In genomic region chr17:7826819-7827515, GRCm38 (mm10) we compare ENCODE assay signal across 7 mouse cellular contexts. TPM values are rescaled to one million over a fixed set of nuclear protein-coding genes. Genes with fewer than 3 reads are reported as not detected.
DNase-seq lines count a peak whose midpoint lies in the region; ATAC-seq and TF ChIP-seq lines count a peak whose summit lies in the region.

Gene Fndc1 (minus strand): TSS chr17:7827302.

- peaks cover 11% of the 10 kb centered on the region for H3K4me1 ChIP-seq in intestine, embryonic 15.5 days (replicated peaks)
- peaks cover 6% of the 10 kb centered on the region; the same call in 1 of the 2 replicates for H3K4me1 ChIP-seq in limb, embryonic 14.5 days (ENCODE audit: control insufficient read depth, insufficient read depth, low read length)
- peaks cover 3% of the 10 kb centered on the region; the same call in 1 of the 2 replicates for H3K4me1 ChIP-seq in midbrain, embryonic 14.5 days (ENCODE audit: control insufficient read depth, insufficient read depth, low read length)
- H3K4me1 ChIP-seq in stomach, postnatal 0 days (replicated peaks; ENCODE audit: control insufficient read depth, insufficient read depth): no peaks in the 10 kb centered on the region

- H3K4me2 ChIP-seq in intestine, embryonic 15.5 days (replicated peaks): peak within 1 kb of the TSS; percentile 98
- peak within 1 kb of the TSS; percentile 96 for H3K4me2 ChIP-seq in limb, embryonic 14.5 days (replicated peaks; ENCODE audit: low read depth, low read length, severe bottlenecking)
- peak within 1 kb of the TSS; percentile 99 for H3K4me2 ChIP-seq in midbrain, embryonic 14.5 days (ENCODE audit: low read length)
- peak within 1 kb of the TSS; percentile 88 for H3K4me2 ChIP-seq in stomach, postnatal 0 days (replicated peaks; ENCODE audit: low read depth)

- H3K36me3 ChIP-seq in intestine, embryonic 15.5 days: no peaks in the 10 kb centered on the region
- H3K36me3 ChIP-seq in limb, embryonic 14.5 days (ENCODE audit: control insufficient read depth, insufficient read depth, low read length): no peaks in the 10 kb centered on the region
- H3K36me3 ChIP-seq in midbrain, embryonic 14.5 days (ENCODE audit: control insufficient read depth, insufficient read depth, low read length): no peaks in the 10 kb centered on the region
- no peaks in the 10 kb centered on the region for H3K36me3 ChIP-seq in stomach, postnatal 0 days (ENCODE audit: control insufficient read depth, insufficient read depth, low read length)

- peak; percentile 79 for DNase-seq in adrenal gland, postnatal 14 days
- DNase-seq in embryo, embryonic 10.5 days (ENCODE audit: low spot score): peak; percentile 77
- DNase-seq in gastrocnemius, postnatal 4 days (ENCODE audit: low spot score in 2 of 2): peak; percentile 80 to 85
- DNase-seq in limb, embryonic 14.5 days (ENCODE audit: low spot score): peak; percentile 31
- peak; percentile 88 for DNase-seq in midbrain, embryonic 14.5 days
- DNase-seq in stomach, postnatal 0 days (ENCODE audit: low spot score): peak; percentile 71

- H3K4me3 ChIP-seq in intestine, embryonic 15.5 days (replicated peaks): peak within 1 kb of the TSS; percentile 53
- peak within 1 kb of the TSS; percentile 51 for H3K4me3 ChIP-seq in limb, embryonic 14.5 days (replicated peaks; ENCODE audit: low read length)
- H3K4me3 ChIP-seq in midbrain, embryonic 14.5 days (replicated peaks; ENCODE audit: low read depth, low read length): peak within 1 kb of the TSS; percentile 54
- peak within 1 kb of the TSS; percentile 55 for H3K4me3 ChIP-seq in stomach, postnatal 0 days (ENCODE audit: low read depth, low read length)

- peak within 1 kb of the TSS; percentile 46 for H3K9ac ChIP-seq in intestine, embryonic 15.5 days
- H3K9ac ChIP-seq in limb, embryonic 14.5 days (ENCODE audit: low read depth, low read length, severe bottlenecking): peak within 1 kb of the TSS; percentile 65
- peak within 1 kb of the TSS; percentile 60; the same call in 1 of the 2 replicates for H3K9ac ChIP-seq in midbrain, embryonic 14.5 days (replicated peaks; ENCODE audit: low read length)
- H3K9ac ChIP-seq in stomach, postnatal 0 days (ENCODE audit: low read length): peak within 1 kb of the TSS; percentile 67

- ATAC-seq in intestine, embryonic 15.5 days: peak; percentile 75
- peak; percentile 47; the same call in 1 of the 2 replicates for ATAC-seq in limb, embryonic 14.5 days (ENCODE audit: low FRiP score, low read depth)
- peak; percentile 64; the same call in 1 of the 2 replicates for ATAC-seq in midbrain, embryonic 14.5 days (ENCODE audit: low FRiP score, low TSS enrichment)
- peak; percentile 66; the same call in 1 of the 2 replicates for ATAC-seq in stomach, postnatal 0 days (ENCODE audit: low FRiP score, low TSS enrichment)

- H3K27me3 ChIP-seq in intestine, embryonic 15.5 days (replicated peaks): peaks cover 27% of the 10 kb centered on the region
- peaks cover 31% of the 10 kb centered on the region for H3K27me3 ChIP-seq in limb, embryonic 14.5 days (ENCODE audit: control insufficient read depth, insufficient read depth, low read length)
- peaks cover 21% of the 10 kb centered on the region; the same call in 1 of the 2 replicates for H3K27me3 ChIP-seq in midbrain, embryonic 14.5 days (ENCODE audit: control insufficient read depth, insufficient read depth, low read length)
- 0 out of 2 replicates have a peak, but pooled peaks cover 2% of the 10 kb centered on the region for H3K27me3 ChIP-seq in stomach, postnatal 0 days (ENCODE audit: control insufficient read depth, insufficient read depth, low read length)

- TF ChIP-seq POLR2A in limb, embryonic 14.5 days (IDR thresholded peaks at IDR 0.05; ENCODE audit: borderline replicate concordance, extremely low read depth, insufficient read depth, insufficient read length): no peak

- no peak for TF ChIP-seq EP300 in stomach, postnatal 0 days (optimal IDR thresholded peaks at IDR 0.05)

- WGBS in intestine, embryonic 15.5 days: 1% methylated on average over 60 of the region's 60 CpGs
- 5% methylated on average over 54 of the region's 60 CpGs for WGBS in limb, embryonic 14.5 days
- WGBS in midbrain, embryonic 14.5 days: 2% methylated on average over 60 of the region's 60 CpGs
- under 1% methylated on average over 60 of the region's 60 CpGs for WGBS in stomach, postnatal 0 days

- peak; percentile 78 for TF ChIP-seq CTCF in stomach, postnatal 0 days (IDR thresholded peaks at IDR 0.05; ENCODE audit: low read depth)

- no peak within 1 kb of the TSS for H3K27ac ChIP-seq in intestine, embryonic 15.5 days
- no peak within 1 kb of the TSS for H3K27ac ChIP-seq in limb, embryonic 14.5 days (replicated peaks; ENCODE audit: low read depth, low read length)
- H3K27ac ChIP-seq in midbrain, embryonic 14.5 days (replicated peaks; ENCODE audit: low read depth, low read length): no peak within 1 kb of the TSS
- H3K27ac ChIP-seq in stomach, postnatal 0 days (replicated peaks): no peak within 1 kb of the TSS

- H3K9me3 ChIP-seq in intestine, embryonic 15.5 days: no peaks in the 10 kb centered on the region
- H3K9me3 ChIP-seq in limb, embryonic 14.5 days (ENCODE audit: control insufficient read depth, low read length): no peaks in the 10 kb centered on the region
- no peaks in the 10 kb centered on the region for H3K9me3 ChIP-seq in midbrain, embryonic 14.5 days (ENCODE audit: control insufficient read depth, low read length)
- H3K9me3 ChIP-seq in stomach, postnatal 0 days (ENCODE audit: control insufficient read depth, low read length): no peaks in the 10 kb centered on the region

RNA-seq across cellular contexts. Expression of gene Fndc1, which starts in this region (rescaled TPM):
- total RNA-seq in adrenal gland, postnatal 14 days (2021): 17.6 and 17.9 TPM in 2 replicates
- 100 to 1,000 TPM; 298 to 319 TPM for total RNA-seq in gastrocnemius, postnatal 4 days (2021)
- polyA plus RNA-seq in intestine, embryonic 15.5 days (2015; fragmentation: Nextera tagmentation; extraction: Ambion mirVana): 11.4 and 14.2 TPM in 2 replicates
- 58.4 and 61.9 TPM in 2 replicates for polyA plus RNA-seq in limb, embryonic 14.5 days (2012; rRNA removed)
- 71.7 and 82.3 TPM in 2 replicates for polyA plus RNA-seq in limb, embryonic 14.5 days (2014; fragmentation: Nextera tagmentation; extraction: Ambion mirVana)
- 3.5 and 3.8 TPM in 2 replicates for polyA plus RNA-seq in midbrain, embryonic 14.5 days (2014; fragmentation: Nextera tagmentation; extraction: Ambion mirVana)
- 25.7 and 27.0 TPM in 2 replicates for polyA plus RNA-seq in stomach, postnatal 0 days (2015; fragmentation: Nextera tagmentation; extraction: Ambion mirVana)

Comparison
In these comparisons a context has a peak if more than half of its experiments do, and no peak if none do; other contexts are left out.
1. RNA of gene Fndc1 (total RNA-seq): 298 to 319 TPM in gastrocnemius, postnatal 4 days; 17.6 to 17.9 TPM in adrenal gland, postnatal 14 days; every median in the first group is over 10 times any median in the second.
2. DNase-seq: peak in every context shown above with its lines; median percentile 88 in midbrain, embryonic 14.5 days; 82 in gastrocnemius, postnatal 4 days; 79 in adrenal gland, postnatal 14 days; 77 in embryo, embryonic 10.5 days; 71 in stomach, postnatal 0 days; 31 in limb, embryonic 14.5 days.
3. Peak in every context shown above with its lines, with median percentiles within 50 percentile points of each other: ATAC-seq, H3K4me2 ChIP-seq, H3K4me3 ChIP-seq and H3K9ac ChIP-seq.